Mouse (Mus musculus): ENCODE measurements around the gene Cacna1a.

DNA sequence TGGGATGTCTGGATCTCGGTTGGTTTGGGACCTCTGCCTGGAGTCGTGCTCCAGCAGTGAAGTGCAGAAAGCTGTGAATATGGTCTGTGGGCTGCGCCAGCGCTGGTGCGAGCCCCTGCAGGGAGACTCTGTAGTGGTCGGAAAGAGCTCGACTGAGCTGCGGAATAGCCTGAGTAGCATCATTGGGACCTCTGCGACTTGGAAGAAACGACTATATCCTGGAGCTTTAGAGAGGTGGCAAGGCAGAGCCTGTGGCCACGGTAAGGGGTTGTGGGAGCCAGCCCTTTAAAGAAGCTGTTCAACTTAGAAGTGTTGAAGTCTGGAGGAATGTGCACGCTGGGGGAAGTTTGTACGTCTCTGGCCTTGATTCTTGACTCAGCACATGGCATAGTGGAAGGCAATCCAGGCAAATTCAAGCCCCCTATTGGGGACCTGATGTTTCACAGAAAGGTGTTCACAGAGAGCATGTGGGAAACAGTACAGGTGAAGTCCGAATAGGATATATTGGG, 277.2 kb downstream of the Cacna1a start:
- no peak for TF ChIP-seq GATA1 (IDR thresholded peaks at IDR 0.05; ENCODE audit: borderline replicate concordance, low read length)
- no peak for TF ChIP-seq FLI1 (IDR thresholded peaks at IDR 0.05; ENCODE audit: low read length)
